Mouse (Mus musculus) olfactory bulb, adult 2 months (tissue): Measurements from ENCODE around the gene Btbd3.

Experiments used
- CTCF ChIP-seq: fragments of 200-500 bp; IDR thresholded peaks from 2 replicates; pipeline ENCODE4 v1.5.1; 2012; ENCODE audit warnings: low read depth, mild to moderate bottlenecking, low read length, moderate library complexity; ENCODE audit not compliant: insufficient read depth
- POLR2A ChIP-seq: fragments of 200-500 bp; IDR thresholded peaks from 2 replicates; pipeline ENCODE4 v1.6.1; 2012; ENCODE audit warnings: mild to moderate bottlenecking, low read depth, low read length, moderate library complexity; ENCODE audit not compliant: insufficient read depth

DNA sequence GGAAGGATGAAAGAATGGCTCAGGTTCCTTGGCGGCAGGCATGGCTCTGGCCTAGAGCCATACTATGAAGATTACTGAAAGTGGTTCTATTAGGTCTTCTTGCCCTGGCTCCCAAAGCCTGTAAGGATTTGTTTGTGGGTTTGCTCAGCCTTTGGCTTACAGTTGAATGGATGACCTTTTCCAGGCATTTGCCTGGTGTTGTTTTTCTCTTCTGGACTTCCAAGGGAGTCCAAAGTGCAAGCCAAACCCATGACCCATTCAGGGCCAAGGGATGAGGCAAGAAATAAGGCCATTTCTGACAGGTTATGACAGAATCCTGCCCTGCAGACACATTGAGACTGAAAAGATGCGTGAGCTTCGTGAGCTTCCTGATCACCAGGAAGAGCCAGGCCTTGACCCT is 37.9 kb downstream of the Btbd3 start:
- TF ChIP-seq CTCF, result no peak
- no peak for TF ChIP-seq POLR2A
